Mouse (Mus musculus): ENCODE data around the gene Olfr448. TPM values are rescaled to one million over a fixed set of nuclear protein-coding genes. Genes with fewer than 3 reads are reported as not detected.

Olfr448 gene
- polyA plus RNA-seq (2012; rRNA removed): not detected in 2 replicates

GRCm38 (mm10) chr6:42890141-42890540, at the start of gene Olfr448:
Gene Olfr448 (plus strand): TSS chr6:42890441.
- no peaks in the 10 kb centered on the region for H3K36me3 ChIP-seq (ENCODE audit: control insufficient read depth, insufficient read depth, low read length)

GRCm38 (mm10) chr6:42860222-42860819, 29.9 kb upstream of the Olfr448 start:
- TF ChIP-seq POLR2A (IDR thresholded peaks at IDR 0.05; ENCODE audit: low read depth, low read length): no peak
- TF ChIP-seq CTCF (IDR thresholded peaks at IDR 0.05; ENCODE audit: extremely low read depth, insufficient read depth, insufficient read length, insufficient replicate concordance): no peak
- H3K36me3 ChIP-seq (ENCODE audit: control insufficient read depth, insufficient read depth, low read length): no peaks in the 10 kb centered on the region
- H3K4me1 ChIP-seq (ENCODE audit: control insufficient read depth, insufficient read depth, insufficient read length): no peaks in the 10 kb centered on the region
- no peak overlapping the region for H3K4me3 ChIP-seq (ENCODE audit: extremely low read depth, insufficient read depth, insufficient read length)
- no peaks in the 10 kb centered on the region for H3K27me3 ChIP-seq (ENCODE audit: control insufficient read depth, insufficient read depth, low read length)
- DNase-seq (ENCODE audit: low read depth in 1 of 2, low spot score in 2 of 2): no peak
- H3K27ac ChIP-seq (ENCODE audit: insufficient read depth, low read length): no peak overlapping the region
- 11% methylated on average over 4 of the region's 4 CpGs for WGBS

More at GRCm38 (mm10) chr6:42890141-42890540, at the start of gene Olfr448:
- H3K27me3 ChIP-seq (ENCODE audit: control insufficient read depth, insufficient read depth, low read length): no peaks in the 10 kb centered on the region
- TF ChIP-seq POLR2A (IDR thresholded peaks at IDR 0.05; ENCODE audit: low read depth, low read length) (no peak), CTCF (IDR thresholded peaks at IDR 0.05; ENCODE audit: extremely low read depth, insufficient read depth, insufficient read length, insufficient replicate concordance) (no peak)
- 87% methylated on average over 1 of the region's 1 CpGs for WGBS
- H3K4me3 ChIP-seq (ENCODE audit: extremely low read depth, insufficient read depth, insufficient read length): no peak within 1 kb of the TSS
- DNase-seq (ENCODE audit: low read depth in 1 of 2, low spot score in 2 of 2): no peak
- no peaks in the 10 kb centered on the region for H3K4me1 ChIP-seq (ENCODE audit: control insufficient read depth, insufficient read depth, insufficient read length)
- no peak within 1 kb of the TSS for H3K27ac ChIP-seq (ENCODE audit: insufficient read depth, low read length)

GRCm38 (mm10) chr6:42869695-42870094, 20.5 kb upstream of the Olfr448 start:
- no peaks in the 10 kb centered on the region for H3K27me3 ChIP-seq (ENCODE audit: control insufficient read depth, insufficient read depth, low read length)
- DNase-seq (ENCODE audit: low read depth in 1 of 2, low spot score in 2 of 2): no peak
- TF ChIP-seq CTCF (IDR thresholded peaks at IDR 0.05; ENCODE audit: extremely low read depth, insufficient read depth, insufficient read length, insufficient replicate concordance): no peak
- no peak for TF ChIP-seq POLR2A (IDR thresholded peaks at IDR 0.05; ENCODE audit: low read depth, low read length)
- H3K4me3 ChIP-seq (ENCODE audit: extremely low read depth, insufficient read depth, insufficient read length): no peak overlapping the region
- H3K27ac ChIP-seq (ENCODE audit: insufficient read depth, low read length): no peak overlapping the region
- H3K4me1 ChIP-seq (ENCODE audit: control insufficient read depth, insufficient read depth, insufficient read length): no peaks in the 10 kb centered on the region
- 92% methylated on average over 3 of the region's 3 CpGs for WGBS
- no peaks in the 10 kb centered on the region for H3K36me3 ChIP-seq (ENCODE audit: control insufficient read depth, insufficient read depth, low read length)

GRCm38 (mm10) chr6:42876323-42876722, 13.9 kb upstream of the Olfr448 start:
- H3K36me3 ChIP-seq (ENCODE audit: control insufficient read depth, insufficient read depth, low read length): no peaks in the 10 kb centered on the region
- TF ChIP-seq POLR2A (IDR thresholded peaks at IDR 0.05; ENCODE audit: low read depth, low read length): no peak
- TF ChIP-seq CTCF (IDR thresholded peaks at IDR 0.05; ENCODE audit: extremely low read depth, insufficient read depth, insufficient read length, insufficient replicate concordance): no peak
- H3K4me3 ChIP-seq (ENCODE audit: extremely low read depth, insufficient read depth, insufficient read length): no peak overlapping the region
- H3K27me3 ChIP-seq (ENCODE audit: control insufficient read depth, insufficient read depth, low read length): no peaks in the 10 kb centered on the region
- H3K27ac ChIP-seq (ENCODE audit: insufficient read depth, low read length): no peak overlapping the region
- no peak for DNase-seq (ENCODE audit: low read depth in 1 of 2, low spot score in 2 of 2)
- H3K4me1 ChIP-seq (ENCODE audit: control insufficient read depth, insufficient read depth, insufficient read length): no peaks in the 10 kb centered on the region

GRCm38 (mm10) chr6:42900345-42900744, 10.1 kb downstream of the Olfr448 start:
- H3K27ac ChIP-seq (ENCODE audit: insufficient read depth, low read length): no peak overlapping the region
- no peak for TF ChIP-seq CTCF (IDR thresholded peaks at IDR 0.05; ENCODE audit: extremely low read depth, insufficient read depth, insufficient read length, insufficient replicate concordance)
- no peak for TF ChIP-seq POLR2A (IDR thresholded peaks at IDR 0.05; ENCODE audit: low read depth, low read length)
- no peaks in the 10 kb centered on the region for H3K36me3 ChIP-seq (ENCODE audit: control insufficient read depth, insufficient read depth, low read length)
- no peak overlapping the region for H3K4me3 ChIP-seq (ENCODE audit: extremely low read depth, insufficient read depth, insufficient read length)
- H3K27me3 ChIP-seq (ENCODE audit: control insufficient read depth, insufficient read depth, low read length): no peaks in the 10 kb centered on the region
- DNase-seq (ENCODE audit: low read depth in 1 of 2, low spot score in 2 of 2): no peak
- WGBS: 23% methylated on average over 1 of the region's 1 CpGs
- no peaks in the 10 kb centered on the region for H3K4me1 ChIP-seq (ENCODE audit: control insufficient read depth, insufficient read depth, insufficient read length)

- no peaks in the 10 kb centered on the region for H3K27me3 ChIP-seq (ENCODE audit: control insufficient read depth, insufficient read depth, low read length)
- DNase-seq (ENCODE audit: low read depth in 1 of 2, low spot score in 2 of 2): no peak
- no peaks in the 10 kb centered on the region for H3K36me3 ChIP-seq (ENCODE audit: control insufficient read depth, insufficient read depth, low read length)
- no peak within 1 kb of the TSS for H3K27ac ChIP-seq (ENCODE audit: insufficient read depth, low read length)
- no peak within 1 kb of the TSS for H3K4me3 ChIP-seq (ENCODE audit: extremely low read depth, insufficient read depth, insufficient read length)
- H3K4me1 ChIP-seq (ENCODE audit: control insufficient read depth, insufficient read depth, insufficient read length): no peaks in the 10 kb centered on the region
- no peak for TF ChIP-seq POLR2A (IDR thresholded peaks at IDR 0.05; ENCODE audit: low read depth, low read length)
- no peak for TF ChIP-seq CTCF (IDR thresholded peaks at IDR 0.05; ENCODE audit: extremely low read depth, insufficient read depth, insufficient read length, insufficient replicate concordance)
These were observed 18.3 kb downstream of the Olfr448 start, which contains the start of gene Olfr447 for GRCm38 (mm10) chr6:42908578-42908977. Gene Olfr447 (plus strand): TSS chr6:42908878.

- H3K36me3 ChIP-seq (ENCODE audit: control insufficient read depth, insufficient read depth, low read length): no peaks in the 10 kb centered on the region
- H3K4me3 ChIP-seq (ENCODE audit: extremely low read depth, insufficient read depth, insufficient read length): no peak within 1 kb of the TSS
- H3K27ac ChIP-seq (ENCODE audit: insufficient read depth, low read length): no peak within 1 kb of the TSS
- no peaks in the 10 kb centered on the region for H3K27me3 ChIP-seq (ENCODE audit: control insufficient read depth, insufficient read depth, low read length)
- TF ChIP-seq CTCF (IDR thresholded peaks at IDR 0.05; ENCODE audit: extremely low read depth, insufficient read depth, insufficient read length, insufficient replicate concordance) (no peak), POLR2A (IDR thresholded peaks at IDR 0.05; ENCODE audit: low read depth, low read length) (no peak)
- 62% methylated on average over 2 of the region's 2 CpGs for WGBS
- H3K4me1 ChIP-seq (ENCODE audit: control insufficient read depth, insufficient read depth, insufficient read length): no peaks in the 10 kb centered on the region
- no peak for DNase-seq (ENCODE audit: low read depth in 1 of 2, low spot score in 2 of 2)
These were observed 30.8 kb downstream of the Olfr448 start, which contains the start of gene Olfr446 for GRCm38 (mm10) chr6:42921077-42921476. Gene Olfr446 (plus strand): TSS chr6:42921377.

Other genes starting within 250 kb of the Olfr448 start
- gene Tcaf2, start 245.2 kb upstream of the Olfr448 start, polyA plus RNA-seq (2012; rRNA removed): 0.27 and 0.49 TPM in 2 replicates
- gene Tcaf1, start 180.4 kb upstream of the Olfr448 start, polyA plus RNA-seq (2012; rRNA removed): 2.5 and 2.9 TPM in 2 replicates
- not detected in 2 replicates for gene Olfr453, start 151.1 kb upstream of the Olfr448 start, polyA plus RNA-seq (2012; rRNA removed)
- gene Olfr38, start 134.0 kb upstream of the Olfr448 start, polyA plus RNA-seq (2012; rRNA removed): not detected in 2 replicates
- not detected in 2 replicates for gene Olfr452, start 105.3 kb upstream of the Olfr448 start, polyA plus RNA-seq (2012; rRNA removed)
- gene Olfr450, start 78.5 kb upstream of the Olfr448 start, polyA plus RNA-seq (2012; rRNA removed): not detected in 2 replicates
- gene Olfr449, start 56.1 kb upstream of the Olfr448 start, polyA plus RNA-seq (2012; rRNA removed): not detected in 2 replicates
- not detected in 2 replicates for gene Olfr447, start 18.4 kb downstream of the Olfr448 start, polyA plus RNA-seq (2012; rRNA removed)
- gene Olfr446, start 30.9 kb downstream of the Olfr448 start, polyA plus RNA-seq (2012; rRNA removed): not detected in 2 replicates
- not detected in 2 replicates for gene Olfr444, start 58.6 kb downstream of the Olfr448 start, polyA plus RNA-seq (2012; rRNA removed)
- gene Olfr441, start 215.9 kb downstream of the Olfr448 start, polyA plus RNA-seq (2012; rRNA removed): not detected in 2 replicates

Measured in spleen, adult 2 months (tissue).